Mouse (Mus musculus) stomach, postnatal 0 days (tissue): ENCODE measurements at regions not wholly inside any gene's neighbourhood (a gene's known extent, or its start where the extent isn't known, plus 50 kb on each side); places are given as distances from the start of the nearest gene placed in this dataset.

Experiments used
- ATAC-seq: fragments of 200-750 bp; cut with Nextera tagmentation; 2 replicates; pipeline ENCODE4 v1.8.0; 2017; ENCODE audit not compliant: low FRiP score, low TSS enrichment
- DNase-seq: peaks from one replicate; pipeline ENCODE4 v3.0.0-alpha.2; 2016; ENCODE audit warnings: low spot score
- H3K27ac ChIP-seq: fragments of 300-500 bp; sonication (generic); replicated peaks from 2 replicates; pipeline ENCODE4 v1.5.1; 2014; ENCODE audit warnings: mild to moderate bottlenecking, control low read depth
- H3K27me3 ChIP-seq: fragments of 300-500 bp; sonication (generic); 2 replicates; pipeline ENCODE4 v1.6.1; 2014; ENCODE audit warnings: low read length; ENCODE audit not compliant: control insufficient read depth, insufficient read depth
- H3K36me3 ChIP-seq: fragments of 300-500 bp; sonication (generic); 2 replicates; pipeline ENCODE4 v1.6.1; 2014; ENCODE audit warnings: low read length, mixed read lengths; ENCODE audit not compliant: control insufficient read depth, insufficient read depth
- H3K4me1 ChIP-seq: fragments of 300-500 bp; sonication (generic); replicated peaks from 2 replicates; pipeline ENCODE4 v1.6.1; 2014; ENCODE audit warnings: antibody characterized with exemption; ENCODE audit not compliant: control insufficient read depth, insufficient read depth
- H3K4me2 ChIP-seq: fragments of 300-500 bp; sonication (generic); replicated peaks from 2 replicates; pipeline ENCODE4 v1.6.1; 2014; ENCODE audit warnings: low read depth, mild to moderate bottlenecking, control low read depth, moderate library complexity
- H3K4me3 ChIP-seq: fragments of 300-500 bp; sonication (generic); 2 replicates; pipeline ENCODE4 v1.5.1; 2014; ENCODE audit warnings: low read depth, low read length, control low read depth
- H3K9ac ChIP-seq: fragments of 300-500 bp; sonication (generic); 2 replicates; pipeline ENCODE4 v1.6.1; 2014; ENCODE audit warnings: mild to moderate bottlenecking, low read length, control low read depth, mixed read lengths
- H3K9me3 ChIP-seq: fragments of 300-500 bp; sonication (generic); 2 replicates; pipeline ENCODE4 v1.6.1; 2016; ENCODE audit warnings: low read length; ENCODE audit not compliant: control insufficient read depth
- CTCF ChIP-seq: IDR thresholded peaks from 2 replicates; pipeline ENCODE4 v1.5.1; 2016; ENCODE audit warnings: antibody characterized with exemption, low read depth, mild to moderate bottlenecking, moderate library complexity
- EP300 ChIP-seq: optimal IDR thresholded peaks from 2 replicates; pipeline ENCODE3; 2016; ENCODE audit warnings: antibody characterized with exemption
- WGBS: fragments of 180-500 bp; shearing (Covaris S2); extraction: QIAGEN DNeasy Blood & Tissue Kit; methylation state at CpG from one replicate; pipeline ENCODE4 v1.1.7; 2014; 5-methylcytosine and 5-hydroxymethylcytosine counted together

- H3K4me2 ChIP-seq: no peak overlapping the region
- H3K9ac ChIP-seq: no peak overlapping the region
- ATAC-seq: no peak
- H3K9me3 ChIP-seq: no peaks in the 10 kb centered on the region
- TF ChIP-seq CTCF (no peak), EP300 (no peak)
- DNase-seq: no peak
- H3K27me3 ChIP-seq: no peaks in the 10 kb centered on the region
- no peaks in the 10 kb centered on the region for H3K4me1 ChIP-seq
- H3K4me3 ChIP-seq: no peak overlapping the region
- H3K27ac ChIP-seq: no peak overlapping the region
- WGBS: 78% methylated on average over 6 of the region's 6 CpGs
- no peaks in the 10 kb centered on the region for H3K36me3 ChIP-seq
These were observed 70.0 kb upstream of the Frem1 start for GRCm38 (mm10) chr4:83122003-83122667.

DNA sequence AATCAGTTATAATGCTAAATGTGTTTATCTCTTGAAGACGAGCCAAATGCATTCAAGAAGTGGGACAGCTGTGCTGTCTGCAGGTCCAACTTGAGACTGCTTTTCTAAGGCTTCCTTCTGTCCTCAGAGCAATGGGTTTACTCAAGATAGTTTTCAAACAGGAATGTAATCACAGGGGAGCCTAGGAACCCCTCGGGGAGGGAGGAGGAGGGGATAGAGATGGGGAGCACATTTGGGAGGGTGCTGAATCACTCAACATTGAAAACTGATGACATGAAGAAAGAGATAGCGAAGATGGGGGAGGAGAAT, 56.5 kb upstream of the Frem1 start:
- ATAC-seq (no peak), DNase-seq (no peak)
- 49% methylated on average over 3 of the region's 3 CpGs for WGBS
- no peak for TF ChIP-seq CTCF
- no peak for TF ChIP-seq EP300
- Histone ChIP-seq H3K4me3 (no peak overlapping the region), H3K9ac (no peak overlapping the region), H3K27me3 (no peaks in the 10 kb centered on the region), H3K27ac (no peak overlapping the region), H3K4me2 (no peak overlapping the region), H3K36me3 (no peaks in the 10 kb centered on the region), H3K4me1 (no peaks in the 10 kb centered on the region), H3K9me3 (no peaks in the 10 kb centered on the region)

DNA sequence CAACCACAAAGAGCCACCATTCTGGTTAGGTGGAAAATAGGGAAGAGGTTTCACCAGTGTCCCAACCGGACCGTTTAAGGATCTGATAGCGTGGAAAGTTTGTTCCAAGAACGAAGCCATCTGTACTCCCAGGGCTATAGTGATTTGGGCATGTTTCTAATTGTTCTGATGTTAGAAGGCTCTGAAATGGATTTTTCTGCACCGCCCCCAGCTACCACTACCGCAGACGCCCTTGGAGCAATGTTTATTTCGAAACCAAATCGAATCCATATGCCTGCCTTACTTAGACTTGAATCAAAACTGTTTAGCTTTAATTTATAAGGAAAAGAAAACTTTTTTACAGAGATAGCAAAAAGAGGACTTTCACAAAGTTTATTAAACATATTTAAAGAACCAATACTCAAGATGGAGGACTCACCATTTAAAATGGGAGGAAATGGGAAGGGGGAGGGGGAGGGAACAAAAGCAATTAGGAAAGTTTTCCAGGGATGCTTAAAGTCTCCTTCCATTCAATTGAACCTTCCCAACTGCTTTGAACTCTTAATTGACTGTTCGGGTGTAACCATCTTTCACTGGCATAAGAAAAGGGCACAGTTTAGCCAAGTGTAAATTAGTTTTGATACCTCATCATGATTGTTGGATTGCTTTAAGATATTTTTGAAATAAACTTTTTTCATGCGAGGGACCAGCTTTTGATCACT, 56.0 kb upstream of the Frem1 start:
- TF ChIP-seq EP300: no peak
- no peak for TF ChIP-seq CTCF
- no peak overlapping the region for H3K4me3 ChIP-seq
- H3K27ac ChIP-seq: no peak overlapping the region

GRCm38 (mm10) chr4:83107161-83107560, 55.0 kb upstream of the Frem1 start:
- Histone ChIP-seq H3K9ac (no peak overlapping the region), H3K36me3 (no peaks in the 10 kb centered on the region), H3K27ac (no peak overlapping the region), H3K9me3 (no peaks in the 10 kb centered on the region), H3K4me2 (no peak overlapping the region), H3K4me1 (no peaks in the 10 kb centered on the region), H3K4me3 (no peak overlapping the region), H3K27me3 (no peaks in the 10 kb centered on the region)
- DNase-seq: no peak
- no peak for TF ChIP-seq EP300
- no peak for TF ChIP-seq CTCF
- 49% methylated on average over 2 of the region's 2 CpGs for WGBS
- no peak for ATAC-seq

More for the DNA sequence above, 56.0 kb upstream of the Frem1 start:
- Histone ChIP-seq H3K4me1 (no peaks in the 10 kb centered on the region), H3K4me2 (no peak overlapping the region), H3K9ac (no peak overlapping the region), H3K27me3 (no peaks in the 10 kb centered on the region), H3K36me3 (no peaks in the 10 kb centered on the region), H3K9me3 (no peaks in the 10 kb centered on the region)
- ATAC-seq (no peak), DNase-seq (no peak)
- WGBS: 64% methylated on average over 11 of the region's 11 CpGs

DNA sequence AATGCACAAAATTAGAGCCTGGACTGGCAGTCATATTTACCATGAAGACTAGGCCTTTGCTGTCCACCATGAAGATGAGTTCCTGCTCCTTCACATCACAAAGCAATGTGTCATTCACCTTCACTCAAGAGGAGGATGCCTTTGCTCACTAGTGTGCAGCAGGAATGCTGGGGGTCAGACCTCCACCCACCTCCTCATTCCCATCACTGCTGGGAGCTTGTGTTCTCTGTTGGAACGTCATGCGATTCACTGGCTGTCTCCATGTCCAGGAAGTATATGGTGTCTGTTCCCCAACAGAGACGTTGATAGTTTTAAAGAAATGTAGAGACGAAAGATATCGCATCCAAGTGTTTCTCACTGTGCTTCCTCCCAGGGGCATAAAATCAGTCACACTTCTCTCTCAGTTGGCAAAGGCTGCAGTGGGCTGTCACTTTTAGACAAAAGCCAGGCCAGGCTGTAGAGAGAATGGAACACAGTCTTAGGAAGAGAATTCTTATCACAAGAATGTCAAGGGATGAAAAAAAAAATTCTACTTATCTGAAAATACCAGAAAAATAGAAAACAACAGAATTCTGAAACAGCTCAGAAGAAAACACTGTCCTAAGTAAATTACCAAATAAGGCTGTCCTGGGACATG, 52.0 kb upstream of the Frem1 start:
- Histone ChIP-seq H3K27me3 (no peaks in the 10 kb centered on the region), H3K4me3 (no peak overlapping the region), H3K4me2 (no peak overlapping the region), H3K36me3 (no peaks in the 10 kb centered on the region), H3K9ac (no peak overlapping the region), H3K27ac (no peak overlapping the region), H3K4me1 (no peaks in the 10 kb centered on the region), H3K9me3 (no peaks in the 10 kb centered on the region)
- no peak for TF ChIP-seq CTCF
- ATAC-seq: no peak
- DNase-seq: no peak
- WGBS: 64% methylated on average over 5 of the region's 5 CpGs

GRCm38 (mm10) chr4:83102893-83103292, 50.8 kb upstream of the Frem1 start:
- ATAC-seq (no peak), DNase-seq (no peak)
- no peaks in the 10 kb centered on the region for H3K9me3 ChIP-seq
- H3K27ac ChIP-seq: no peak overlapping the region
- H3K9ac ChIP-seq: no peak overlapping the region
- no peaks in the 10 kb centered on the region for H3K36me3 ChIP-seq
- H3K4me1 ChIP-seq: no peaks in the 10 kb centered on the region
- no peak overlapping the region for H3K4me3 ChIP-seq
- H3K27me3 ChIP-seq: no peaks in the 10 kb centered on the region
- 92% methylated on average over 2 of the region's 2 CpGs for WGBS
- no peak for TF ChIP-seq CTCF
- no peak for TF ChIP-seq EP300
- no peak overlapping the region for H3K4me2 ChIP-seq
